Mouse (Mus musculus) Muller cell, postnatal 12 days (primary cell): Measurements from ENCODE around the gene Btbd6.

ENCODE experiments used
- DNase-seq: peaks from one replicate; pipeline ENCODE4 v3.0.0-alpha.2; 2015; ENCODE audit errors: inconsistent ontology term

The Btbd6 gene

GRCm38 (mm10) chr12:112976371-112977073 lies at the start of gene Btbd6:
Gene Btbd6 (plus strand): TSS chr12:112976482.
- peak; percentile 88 for DNase-seq

DNA sequence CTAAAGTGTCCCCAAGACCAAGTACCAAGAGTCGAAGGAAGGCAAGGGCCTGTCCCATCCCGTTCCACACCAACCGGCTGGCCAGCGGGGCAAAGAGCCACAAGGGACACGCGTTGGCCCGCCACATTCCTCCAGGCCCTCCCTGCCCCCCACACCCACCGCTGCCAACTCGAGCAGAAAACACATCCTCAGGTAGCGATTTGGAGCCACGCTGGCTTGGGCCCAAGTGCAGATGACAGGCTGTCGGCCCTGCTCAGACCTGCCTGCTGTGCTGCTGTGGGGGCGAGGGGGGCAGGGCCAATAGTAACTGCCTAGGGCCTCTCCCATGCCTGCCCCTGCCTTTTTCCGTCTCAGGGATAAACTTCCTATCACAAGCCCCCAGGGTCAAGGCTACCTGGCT lies 49.0 kb upstream of the Btbd6 start:
- DNase-seq = no peak

GRCm38 (mm10) chr12:112928401-112929241 lies 47.7 kb upstream of the Btbd6 start:
- DNase-seq = peak; percentile 37

DNA sequence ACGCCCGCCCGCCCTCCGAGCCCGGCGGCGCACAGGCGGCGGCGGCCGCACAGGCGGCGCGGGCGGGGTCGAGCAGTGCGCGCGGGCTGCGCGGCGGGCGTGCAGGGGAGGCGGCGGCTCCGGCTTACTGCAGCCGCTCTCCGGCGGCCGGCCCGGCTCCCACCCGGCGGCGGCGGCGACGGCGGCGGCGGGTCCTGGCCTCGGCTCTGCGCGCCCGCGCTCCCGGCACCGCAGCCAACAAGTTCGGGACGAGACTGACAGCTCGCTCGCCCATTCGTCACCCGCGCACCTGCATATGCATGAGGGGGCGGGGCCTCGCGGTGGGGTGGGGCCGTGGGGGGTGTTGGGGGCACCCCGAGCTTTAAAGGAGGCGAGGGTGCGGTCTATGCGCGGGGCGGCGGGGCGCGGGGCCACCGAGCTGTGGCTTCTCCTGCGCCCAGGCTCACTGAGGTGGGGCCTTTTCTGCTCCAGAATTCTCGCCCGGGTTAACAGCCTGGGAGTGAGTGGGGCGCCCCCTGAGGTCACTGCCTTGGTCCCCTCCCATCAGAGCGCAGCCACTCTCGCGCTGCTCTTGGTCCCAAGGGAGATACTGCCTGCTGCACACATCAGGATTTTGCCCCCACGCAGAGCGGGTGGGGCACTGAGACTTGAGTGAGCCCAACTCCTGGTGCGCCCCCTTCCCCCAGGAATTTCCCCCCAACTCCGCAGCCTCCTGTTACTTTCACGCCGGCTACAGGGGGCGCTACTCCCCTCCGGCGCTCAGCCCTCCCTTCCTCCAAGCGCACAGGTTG lies 46.5 kb upstream of the Btbd6 start, which contains the start of gene Jag2:
Gene Jag2 (minus strand): TSS at position 215 of the 791 bp plus-strand sequence.
- no peak for DNase-seq

GRCm38 (mm10) chr12:112932647-112933046 lies 43.6 kb upstream of the Btbd6 start:
- DNase-seq = no peak

DNA sequence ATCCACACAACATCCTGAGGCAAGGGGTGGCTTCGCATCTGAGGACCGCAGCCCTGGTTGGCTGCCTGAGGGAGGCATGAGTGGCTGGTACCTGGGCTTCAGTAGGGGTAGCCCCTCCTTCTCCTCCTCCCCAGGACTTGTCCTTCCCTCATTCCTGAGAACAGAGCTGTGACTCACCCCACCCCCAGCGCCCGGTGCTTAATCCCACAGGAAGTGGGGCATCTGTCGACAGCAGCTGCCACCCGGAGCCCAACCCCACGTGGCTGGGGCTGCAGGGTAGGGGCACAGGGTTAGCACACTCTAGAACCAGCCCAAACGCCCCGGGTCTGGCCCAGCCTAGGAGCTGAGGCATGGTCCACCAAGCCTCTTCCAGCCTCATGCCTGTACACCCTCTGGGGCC lies 38.4 kb upstream of the Btbd6 start:
- DNase-seq = peak; percentile 37

- no peak for DNase-seq
These were observed 37.9 kb upstream of the Btbd6 start for GRCm38 (mm10) chr12:112938366-112938765.

DNA sequence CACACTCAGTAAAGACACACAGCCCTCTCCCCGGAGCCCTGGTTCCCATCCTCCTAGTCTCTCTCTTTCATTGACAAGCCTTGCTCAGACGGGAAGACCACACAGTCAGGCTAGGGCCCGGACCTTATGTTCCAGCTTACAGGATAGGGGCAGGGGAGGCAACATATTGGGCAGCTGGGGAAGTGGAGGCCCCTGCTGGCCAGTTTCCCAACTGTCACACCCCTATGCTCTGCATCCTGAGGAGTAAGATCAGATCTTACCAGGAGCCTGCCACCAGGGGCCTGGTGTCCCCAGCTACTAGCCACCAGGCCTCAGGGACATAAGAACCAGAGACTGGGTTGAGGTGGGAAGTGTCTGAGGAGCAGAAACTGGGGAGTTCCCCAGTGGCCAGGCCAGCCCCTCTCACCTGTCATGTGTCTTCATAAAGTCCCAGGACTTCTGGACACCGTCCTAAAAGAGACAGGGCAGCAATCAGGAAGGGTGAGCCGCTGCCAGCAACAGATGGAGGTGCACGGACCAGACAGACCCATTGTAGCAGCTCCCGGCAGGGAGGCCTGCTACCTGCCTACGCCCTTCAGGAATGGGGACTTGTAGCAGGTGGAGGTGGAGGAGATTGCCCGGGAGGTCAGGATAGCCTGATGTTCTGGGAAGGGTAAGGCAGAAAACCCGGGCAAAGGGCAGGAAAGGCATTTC lies 37.3 kb upstream of the Btbd6 start:
- no peak for DNase-seq

GRCm38 (mm10) chr12:112940238-112940637 lies 36.0 kb upstream of the Btbd6 start:
- DNase-seq = no peak

- no peak for DNase-seq
These were observed 35.6 kb upstream of the Btbd6 start for GRCm38 (mm10) chr12:112940710-112941109.

GRCm38 (mm10) chr12:112941156-112941775 lies 35.0 kb upstream of the Btbd6 start:
- DNase-seq = peak; percentile 35

DNA sequence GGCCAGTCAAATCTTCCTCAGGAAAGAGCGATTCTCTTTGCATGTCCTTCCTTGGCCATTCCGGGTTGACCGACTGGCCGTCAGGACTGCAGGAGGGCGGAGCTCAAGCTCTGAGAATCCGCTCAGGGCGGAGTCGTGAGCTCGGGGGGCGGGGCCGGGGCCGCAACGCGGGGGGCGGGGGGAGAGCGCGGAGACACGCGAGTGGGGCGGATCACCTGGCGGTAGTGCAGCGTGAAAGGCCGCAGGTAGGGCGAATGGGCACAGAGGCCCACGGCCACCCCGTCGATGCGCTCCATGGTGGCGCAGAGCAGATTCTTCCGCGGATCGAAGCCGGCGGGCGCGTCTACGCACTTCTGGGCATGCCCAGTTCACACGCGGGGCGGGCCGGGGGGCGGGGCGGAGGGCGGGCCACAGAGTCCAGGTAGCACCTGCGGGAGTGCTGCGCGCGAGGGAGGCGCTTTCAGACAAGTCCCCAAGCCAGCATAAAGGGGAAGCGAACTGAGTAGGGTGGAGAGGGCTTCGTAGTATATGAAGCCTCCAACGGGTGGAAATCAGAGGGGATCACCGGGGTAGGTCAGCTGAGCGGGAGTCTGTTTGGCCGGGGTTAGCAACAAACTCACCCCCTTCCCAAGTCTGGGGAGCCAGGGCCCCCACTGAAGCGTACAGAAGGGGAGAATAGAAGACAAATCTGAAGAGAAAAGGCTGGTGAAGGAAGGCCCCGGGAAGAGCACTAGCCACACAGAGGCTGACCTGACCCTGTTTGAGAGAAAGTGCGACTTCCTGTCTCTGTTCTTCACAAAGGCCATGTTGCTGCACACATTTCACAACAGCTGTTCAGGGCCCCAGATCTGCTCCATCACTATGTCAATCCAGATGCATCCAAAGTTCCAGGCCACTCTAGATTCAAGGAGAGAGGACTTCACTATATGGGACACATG lies 34.2 kb upstream of the Btbd6 start, which contains the start of gene Nudt14:
Gene Nudt14 (minus strand): TSS at position 349 of the 938 bp plus-strand sequence.
- DNase-seq = peak; percentile 79

DNA sequence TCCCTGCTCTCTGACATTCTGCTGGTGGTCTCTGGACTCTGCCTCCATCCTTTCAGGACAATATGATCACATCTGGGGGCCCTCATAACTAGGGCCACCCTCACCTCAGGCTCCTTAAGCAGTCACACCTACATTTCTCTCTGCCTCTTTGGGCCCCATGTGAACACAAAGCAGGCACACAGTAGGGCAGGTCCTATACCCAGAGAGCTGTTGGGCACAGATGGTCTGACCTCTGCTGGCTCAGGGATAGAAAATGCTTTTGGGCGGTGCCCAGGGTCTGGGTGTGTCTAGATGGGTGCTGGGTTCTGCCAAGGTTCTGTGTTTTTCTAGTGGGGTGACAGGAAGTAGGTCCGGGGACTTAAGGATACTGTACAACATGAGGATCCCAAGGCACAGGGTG lies 32.6 kb upstream of the Btbd6 start:
- no peak for DNase-seq

GRCm38 (mm10) chr12:112947307-112947706 lies 29.0 kb upstream of the Btbd6 start:
- no peak for DNase-seq

DNA sequence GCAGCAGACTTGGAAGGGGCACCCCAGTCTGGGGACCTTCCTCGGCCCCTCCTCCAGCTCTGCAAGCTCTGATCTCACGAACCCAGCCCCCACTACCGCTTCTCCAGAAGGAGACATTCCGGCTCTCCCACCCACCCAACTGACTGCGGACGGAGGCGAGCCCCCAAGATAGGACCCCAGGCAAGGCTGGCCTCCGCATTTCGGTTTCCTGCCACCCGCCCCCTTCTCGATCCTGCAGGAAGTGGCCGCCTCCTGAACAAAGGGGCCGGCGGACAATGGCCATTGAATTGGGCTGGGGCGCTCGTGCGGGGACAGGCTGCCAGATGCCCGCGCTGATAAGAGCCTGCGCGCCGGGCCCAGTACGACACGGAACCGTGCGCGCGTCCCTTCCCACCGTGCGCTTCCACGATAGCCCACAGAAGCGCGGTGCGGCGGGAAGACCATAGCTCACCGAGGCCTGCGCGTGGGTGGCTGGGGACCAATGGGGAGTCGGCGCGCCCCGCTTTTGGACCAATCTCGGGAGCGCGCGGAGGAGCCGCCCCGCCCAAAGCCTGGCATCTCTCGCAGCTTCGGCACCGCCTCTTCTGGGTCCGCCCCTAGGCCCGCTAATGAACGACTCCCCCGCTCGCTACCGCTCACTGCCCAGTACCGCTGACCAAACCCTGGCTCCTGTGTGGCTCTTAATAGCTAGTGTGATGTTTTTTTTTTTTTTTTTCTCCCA lies 26.1 kb upstream of the Btbd6 start:
- peak; percentile 97 for DNase-seq

DNA sequence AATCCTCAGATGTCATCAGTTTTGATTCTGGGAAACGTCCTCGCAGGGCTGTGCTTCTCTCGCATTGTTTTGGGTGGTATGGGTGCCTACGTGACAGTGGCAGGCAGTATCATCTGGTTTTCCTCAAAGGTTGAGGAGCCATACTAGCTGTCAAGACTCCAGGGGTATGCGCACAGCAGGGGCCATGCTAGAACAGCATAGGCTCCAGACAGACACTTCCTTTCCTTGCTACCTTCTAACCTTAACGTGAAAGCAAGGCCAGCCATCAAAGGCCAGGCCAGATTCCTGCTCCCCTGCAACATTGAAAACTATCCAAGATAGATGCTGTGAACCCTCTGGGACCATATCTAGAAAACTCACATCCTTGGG lies 25.5 kb upstream of the Btbd6 start:
- no peak for DNase-seq

GRCm38 (mm10) chr12:112951150-112951842 lies 25.0 kb upstream of the Btbd6 start:
- DNase-seq = no peak

DNA sequence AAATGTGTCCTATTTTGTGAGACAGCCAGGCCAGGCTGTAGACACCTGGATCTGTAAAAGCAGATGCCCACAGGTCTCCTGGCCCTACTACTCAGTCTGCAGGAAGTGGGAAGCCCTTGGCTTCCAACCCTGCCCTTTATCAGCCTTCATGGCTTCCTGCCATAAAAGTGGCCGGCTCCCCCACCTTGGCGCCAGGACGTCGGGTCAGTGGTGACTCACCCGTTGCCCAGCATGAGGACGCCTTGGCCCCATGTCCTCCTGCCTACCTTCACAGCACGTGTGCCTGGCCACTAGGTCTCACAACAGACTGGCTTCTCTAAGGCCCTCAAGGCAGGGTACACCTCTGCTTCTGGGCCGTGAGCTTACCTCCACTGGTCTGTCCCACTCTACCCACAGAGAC lies 23.8 kb upstream of the Btbd6 start:
- no peak for DNase-seq
